Mouse (Mus musculus): ENCODE data around the gene Adamts10. TPM values are rescaled to one million over a fixed set of nuclear protein-coding genes. Genes with fewer than 3 reads are reported as not detected.

The Adamts10 gene
- total RNA-seq (2021): 10 to 100 TPM; 63.9 to 64.7 TPM

DNA sequence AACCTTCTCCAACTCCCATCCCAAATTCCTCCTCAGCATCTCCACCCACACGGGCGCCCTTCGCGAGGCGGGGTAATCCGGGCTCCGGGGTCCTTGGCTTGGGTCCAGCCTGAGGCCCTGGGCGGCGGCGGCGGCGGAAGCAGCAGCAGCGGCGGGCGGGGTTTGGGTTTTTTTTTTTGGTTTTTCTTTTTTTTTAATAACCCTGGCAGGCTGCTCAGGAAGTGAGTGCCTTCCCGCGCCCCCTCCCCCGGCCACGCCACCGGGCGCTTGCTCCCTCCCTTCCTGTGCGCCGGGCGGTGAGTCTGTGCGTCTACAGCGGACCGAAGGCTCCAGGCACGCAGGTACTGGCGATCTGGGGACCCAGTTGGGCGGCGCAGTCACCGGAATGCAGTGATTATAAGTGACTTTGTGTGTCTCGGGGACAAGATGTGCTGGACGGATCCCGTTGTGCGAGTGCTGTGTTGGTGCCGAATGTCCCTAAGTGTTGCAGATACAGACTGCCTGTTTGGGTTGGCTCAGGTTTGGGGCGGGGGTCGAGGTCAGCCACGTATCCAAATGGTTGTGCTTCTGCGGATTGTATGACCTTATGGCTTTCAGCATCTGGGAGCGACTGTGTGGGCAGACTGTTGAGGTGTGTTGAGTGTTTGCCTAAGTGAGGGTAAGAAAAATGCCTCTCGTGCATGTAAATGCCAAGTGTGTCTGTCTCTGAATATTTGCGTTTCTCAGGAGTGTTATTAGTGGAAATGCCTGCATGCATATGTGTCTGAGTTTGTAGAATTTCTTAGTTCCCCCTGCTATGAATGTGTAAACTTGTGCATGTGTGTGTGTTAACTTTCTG, at the start of gene Adamts10:
Gene Adamts10 (plus strand): TSS at position 287 of the 838 bp plus-strand sequence.
- DNase-seq: peak; percentile 85
- intact Hi-C loops (cut with DNase I): no loop called here

DNA sequence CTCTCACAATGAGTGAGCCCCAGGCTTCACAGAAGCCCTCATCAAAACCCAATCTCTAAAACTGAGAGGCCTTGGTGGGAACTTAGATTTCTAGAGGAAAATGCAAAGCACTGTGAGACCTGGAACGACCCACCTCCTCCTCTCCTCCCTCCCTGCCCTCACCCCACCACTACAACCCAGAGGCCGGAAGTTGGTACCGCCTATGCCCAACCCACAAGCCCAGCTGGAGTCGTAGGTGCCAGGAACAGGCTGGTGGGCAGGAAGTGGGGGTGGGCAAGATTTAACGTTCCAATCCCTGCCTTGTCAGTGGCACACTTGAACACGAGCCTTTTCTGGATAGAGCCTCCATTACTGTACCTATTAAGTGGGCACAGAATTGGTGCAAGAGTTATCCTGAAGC, 40.0 kb upstream of the Adamts10 start:
- intact Hi-C loops (cut with DNase I): no loop called here
- DNase-seq: no peak

DNA sequence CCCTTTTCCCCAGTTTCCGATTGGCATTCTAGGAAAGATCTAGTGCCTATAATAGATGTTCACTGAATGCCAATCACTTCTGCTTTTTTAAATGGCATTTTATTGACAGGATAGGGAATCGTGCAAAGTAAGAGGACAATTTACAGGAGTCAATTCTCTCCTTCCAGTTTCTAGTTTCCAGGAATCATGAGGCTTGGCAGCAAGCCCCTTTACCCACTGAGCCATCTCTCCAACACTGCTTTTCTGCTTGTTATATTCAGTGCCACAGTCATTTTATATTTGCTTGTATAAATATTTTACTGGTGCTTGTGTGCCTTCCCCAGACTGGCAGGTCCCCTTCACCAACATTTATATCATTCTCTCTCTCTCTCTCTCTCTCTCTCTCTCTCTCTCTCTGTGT, 36.8 kb upstream of the Adamts10 start:
- intact Hi-C loops (cut with DNase I): no loop called here
- DNase-seq: no peak

DNA sequence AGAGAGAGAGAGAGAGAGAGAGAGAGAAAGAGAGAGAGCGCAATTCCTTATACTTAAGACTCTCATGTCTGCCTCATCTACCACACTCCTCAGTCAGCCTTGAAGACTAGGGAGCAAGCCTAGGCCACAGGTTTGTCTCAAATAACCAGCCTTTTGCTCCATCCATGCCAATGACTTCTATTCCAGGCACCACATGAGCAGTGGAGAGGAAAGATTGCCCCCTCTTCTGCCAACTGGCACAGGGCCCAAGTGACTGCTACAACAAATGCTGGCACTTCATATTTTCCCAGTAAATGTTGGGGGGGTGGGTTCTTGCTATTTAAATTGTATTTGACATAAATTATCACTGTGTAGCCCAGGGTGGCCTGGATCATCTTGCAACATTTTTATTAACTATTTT, 36.4 kb upstream of the Adamts10 start:
- peak; percentile 94 for DNase-seq
- intact Hi-C loops (cut with DNase I): no loop called here

DNA sequence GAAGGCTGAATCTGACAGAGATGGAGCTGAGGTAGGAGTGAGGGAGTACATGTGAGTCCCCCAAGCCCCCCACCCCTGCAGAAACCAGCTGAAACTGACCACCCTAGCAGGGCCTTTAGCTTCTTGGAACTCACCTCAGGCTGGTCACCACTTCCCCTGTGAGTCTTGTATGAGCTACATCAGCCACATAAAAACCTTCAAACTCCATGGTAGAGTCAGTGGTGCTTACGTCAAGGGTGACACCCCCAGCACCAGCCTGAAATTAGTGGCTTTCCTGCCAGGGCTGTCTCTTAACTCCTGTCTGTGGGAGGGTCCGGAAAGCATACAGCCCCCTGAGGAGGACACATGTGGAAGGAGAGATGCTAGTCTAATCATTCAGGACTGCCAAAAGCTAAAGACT, 32.6 kb upstream of the Adamts10 start:
- DNase-seq: no peak
- intact Hi-C loops (cut with DNase I): no loop called here

DNA sequence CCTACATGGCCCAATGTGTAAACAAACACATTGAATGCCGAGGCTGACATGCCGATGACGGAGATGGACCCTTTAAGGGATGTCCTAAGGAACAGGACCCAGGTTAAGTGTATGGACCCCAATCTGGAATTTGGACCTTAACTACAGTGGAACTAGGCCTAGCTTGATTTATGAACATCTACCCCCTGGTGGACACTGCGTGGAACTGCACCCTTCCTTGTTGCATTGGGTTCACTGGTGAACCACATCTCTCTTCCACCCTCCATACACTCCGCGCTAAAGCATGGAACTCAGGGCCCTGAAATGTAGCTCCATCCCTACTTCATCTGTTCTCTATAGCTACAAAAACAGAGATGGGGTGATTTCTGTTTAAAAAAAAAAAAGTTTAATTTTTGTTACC, 30.9 kb upstream of the Adamts10 start:
- peak; percentile 34 for DNase-seq
- intact Hi-C loops (cut with DNase I): no loop called here

DNA sequence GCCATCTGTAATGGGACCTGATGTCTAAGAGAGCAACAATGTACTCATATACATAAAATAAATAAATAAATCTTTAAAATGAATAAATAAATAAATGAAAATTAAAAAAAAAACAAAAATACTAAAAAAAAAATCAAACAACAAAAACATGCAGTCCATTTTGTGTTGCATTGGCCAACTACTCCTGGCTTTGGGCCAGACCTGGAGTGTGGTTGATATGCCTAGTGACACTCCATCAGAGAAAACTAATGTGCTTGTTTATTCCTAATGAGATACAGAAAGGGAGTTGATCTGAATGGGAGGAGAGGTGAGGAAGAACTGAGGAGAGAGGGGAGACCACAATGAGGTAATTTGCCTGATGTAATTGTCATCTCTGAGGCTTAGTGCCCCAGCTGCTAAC, 29.4 kb upstream of the Adamts10 start:
- DNase-seq: peak; percentile 27
- intact Hi-C loops (cut with DNase I): no loop called here

DNA sequence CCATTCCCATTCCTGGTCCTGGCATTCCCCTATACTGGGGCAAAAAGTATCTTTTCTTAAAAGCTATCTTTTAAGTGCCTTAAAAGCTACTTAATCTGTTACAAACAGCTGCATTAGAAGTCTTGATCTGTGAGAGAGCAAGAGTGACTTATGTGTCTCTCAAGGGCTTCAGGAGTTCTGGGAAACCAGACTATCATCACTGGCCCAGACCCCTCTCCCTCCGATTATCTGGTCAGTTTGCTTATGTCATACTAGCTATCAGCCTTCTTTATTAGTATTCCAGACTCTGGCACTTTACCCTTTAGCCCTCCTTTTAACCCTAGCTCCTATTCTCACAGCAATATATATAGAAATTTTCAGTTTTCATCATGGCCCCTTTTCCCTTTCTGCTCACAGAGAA, 25.1 kb upstream of the Adamts10 start:
- intact Hi-C loops (cut with DNase I): no loop called here
- no peak for DNase-seq

DNA sequence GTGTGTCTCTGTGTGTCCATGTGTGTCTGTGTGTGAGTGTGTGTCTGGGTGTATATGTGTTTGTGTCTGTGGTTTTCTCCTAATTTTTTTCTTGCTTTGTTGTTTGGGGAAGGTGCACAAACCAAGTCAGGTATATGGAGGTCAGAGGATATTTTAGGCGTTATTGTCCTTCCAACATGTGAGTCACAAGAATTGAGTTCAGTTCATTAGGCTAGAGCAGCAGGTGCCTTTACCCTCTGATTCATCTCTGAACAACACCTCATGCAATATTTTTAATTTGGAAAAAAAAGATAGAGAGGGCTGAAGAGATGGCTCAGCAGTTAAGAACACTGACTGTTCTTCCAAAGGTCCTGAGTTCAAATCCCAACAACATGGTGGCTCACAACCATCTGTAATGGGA, 15.6 kb upstream of the Adamts10 start:
- intact Hi-C loops (cut with DNase I): no loop called here
- DNase-seq: no peak

DNA sequence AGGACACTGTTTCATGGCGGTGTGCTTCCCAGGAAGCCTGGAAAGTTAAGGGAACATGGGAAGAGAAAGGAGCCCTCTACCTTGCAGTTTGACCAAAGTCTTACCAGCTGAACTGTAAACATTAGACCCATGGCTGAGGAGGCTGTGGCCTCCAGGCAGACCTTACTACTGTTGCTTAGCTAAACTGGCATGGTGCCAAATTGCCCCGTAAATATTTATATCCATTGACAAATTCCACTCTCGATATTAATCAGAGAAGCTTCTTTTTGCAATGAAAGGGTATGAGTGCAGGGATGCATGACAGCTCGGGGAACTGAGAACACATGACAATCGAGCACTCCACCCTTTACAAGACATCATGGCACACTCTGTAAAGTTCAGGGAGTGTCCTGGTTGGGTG, 13.8 kb upstream of the Adamts10 start:
- DNase-seq: no peak
- intact Hi-C loops (cut with DNase I): no loop called here

DNA sequence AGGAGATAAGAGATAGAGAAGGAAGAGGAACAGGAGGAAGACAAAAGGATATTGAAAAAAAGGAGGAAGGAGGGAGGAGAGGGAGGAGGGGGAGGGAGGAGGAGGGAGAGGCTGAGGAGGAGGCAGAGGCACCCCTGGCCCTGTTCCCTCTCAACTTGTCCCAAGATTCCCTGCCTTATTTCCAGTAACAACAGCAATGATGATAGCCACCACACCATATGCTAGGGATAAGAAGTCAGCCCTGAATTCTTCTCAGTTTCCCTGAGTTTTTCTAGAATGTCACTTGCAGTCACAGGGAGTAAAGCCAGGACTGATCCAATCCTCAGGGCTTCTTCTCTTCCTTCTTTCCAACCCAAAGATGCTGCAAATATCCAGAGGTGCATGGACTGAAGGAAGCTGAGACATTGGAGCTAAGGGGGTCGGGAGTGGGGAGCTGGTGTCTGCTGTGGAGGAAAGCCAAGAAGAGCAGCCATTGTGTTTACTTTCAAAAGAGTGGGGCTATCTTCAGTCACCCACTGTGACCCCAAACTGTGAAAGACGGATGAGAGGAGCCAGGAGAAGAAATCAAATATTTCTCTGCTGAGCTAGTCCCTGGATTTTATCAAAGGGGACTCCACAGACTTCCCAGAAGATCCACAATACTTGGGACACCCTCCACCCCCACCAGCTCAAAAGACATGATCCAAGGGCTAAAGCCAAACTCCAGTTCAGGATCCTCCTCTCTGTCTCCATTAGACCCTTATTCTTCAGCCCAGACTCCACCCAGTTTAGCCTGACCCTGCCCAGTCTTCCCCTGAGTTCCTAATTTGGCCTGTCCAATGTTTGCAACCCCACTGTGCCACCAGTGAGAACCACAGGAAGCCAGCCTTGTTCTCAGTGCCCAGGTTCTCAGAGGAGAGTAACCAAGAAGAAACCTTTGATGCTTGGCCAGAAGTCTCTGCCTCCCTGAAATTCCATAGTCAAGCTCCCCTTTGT, 11.3 kb upstream of the Adamts10 start:
- intact Hi-C loops (cut with DNase I): no loop called here

DNA sequence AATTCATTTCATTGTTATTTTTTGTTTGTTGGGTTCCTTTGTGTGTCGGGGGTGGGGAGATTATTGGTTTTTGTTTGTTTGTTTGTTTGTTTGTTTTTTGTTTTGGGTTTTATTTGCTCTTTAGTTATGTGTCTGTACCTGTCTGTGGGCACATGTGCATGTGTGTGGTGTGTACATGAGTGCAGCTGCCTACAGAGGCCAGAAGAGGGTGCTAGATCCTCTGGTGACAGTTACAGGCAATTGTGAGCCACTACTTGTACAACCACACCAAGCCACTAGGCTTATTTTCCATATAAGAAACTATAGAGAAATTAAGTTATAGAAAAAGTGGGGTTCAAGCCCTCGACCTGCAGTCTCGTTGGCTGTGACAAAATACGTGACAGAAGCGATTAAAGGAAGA, 10.1 kb upstream of the Adamts10 start:
- intact Hi-C loops (cut with DNase I): no loop called here
- DNase-seq: no peak

More for the DNA sequence above, 11.3 kb upstream of the Adamts10 start:
- DNase-seq: no peak

DNA sequence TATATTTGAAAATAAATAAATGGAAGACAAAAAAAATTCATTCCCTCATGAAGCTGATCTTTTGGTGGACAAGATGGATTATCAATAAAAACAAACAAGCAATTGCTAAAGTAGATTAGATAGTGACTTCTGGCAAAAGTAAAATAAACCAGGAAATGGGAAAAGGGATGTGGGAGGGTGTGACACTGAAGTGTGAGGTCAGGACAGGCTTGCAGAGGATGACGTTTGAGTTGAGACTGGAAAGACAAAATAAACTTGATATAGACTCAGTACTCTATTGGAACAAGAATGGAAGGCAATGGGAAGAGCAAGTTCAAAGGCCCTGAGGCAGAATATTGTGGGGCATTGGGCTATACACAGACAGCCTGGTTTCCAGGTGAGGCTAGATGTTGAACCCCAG, 3.6 kb upstream of the Adamts10 start:
- intact Hi-C loops (cut with DNase I): no loop called here
- DNase-seq: no peak

DNA sequence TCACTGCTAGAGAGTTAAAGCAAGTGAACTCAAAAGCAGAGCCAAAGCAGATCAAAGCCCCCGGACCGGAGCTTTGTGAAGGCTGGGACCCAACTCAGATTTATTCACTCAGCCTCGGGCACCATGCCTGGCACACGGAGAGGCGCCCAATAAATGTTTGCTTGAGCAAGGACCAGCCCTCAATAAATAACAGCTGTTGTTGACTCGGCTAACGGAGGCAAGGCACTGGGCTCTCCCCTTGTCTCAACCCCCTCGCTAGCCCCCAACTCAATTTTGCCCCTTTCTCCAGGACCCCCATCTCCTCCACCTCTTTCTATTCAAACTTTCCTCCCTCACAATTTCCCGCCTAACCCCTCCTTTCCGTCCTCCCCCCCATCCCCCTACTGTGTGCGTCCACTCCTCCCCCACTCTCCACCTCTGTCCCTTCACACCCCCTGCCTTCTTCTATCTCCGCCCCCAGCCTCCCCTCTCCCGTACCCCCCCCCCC, 530 bp upstream of the Adamts10 start:
- intact Hi-C loops (cut with DNase I): no loop called here
- peak; percentile 50 for DNase-seq

DNA sequence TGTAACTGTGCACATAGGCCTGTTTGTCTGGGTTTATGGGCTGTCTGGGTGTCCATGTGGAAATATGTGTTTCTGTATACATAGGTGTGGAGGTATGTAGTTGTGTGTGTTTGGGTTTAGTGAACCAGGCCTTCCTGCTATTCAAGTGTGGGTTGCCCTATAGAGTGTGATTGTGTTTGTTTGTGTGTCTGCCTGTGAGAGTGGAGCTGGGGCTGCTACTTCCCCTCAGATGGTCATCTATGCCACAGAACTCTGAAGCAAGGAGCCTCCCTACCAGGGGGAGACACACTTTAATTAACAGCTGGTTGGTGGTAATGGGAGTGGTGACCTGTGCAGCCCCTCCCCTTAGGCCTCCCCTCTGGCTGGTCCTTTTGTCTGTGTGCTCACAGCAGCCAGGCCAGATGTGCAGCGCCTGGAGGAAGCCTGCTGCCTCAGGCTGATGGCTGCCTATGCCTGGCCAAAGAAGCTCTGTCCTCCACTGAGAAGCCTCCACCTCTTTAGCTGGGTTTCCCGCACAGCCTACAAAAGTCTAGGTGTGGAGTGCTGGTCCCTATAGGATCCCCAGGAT, 886 bp downstream of the Adamts10 start:
- intact Hi-C loops (cut with DNase I): no loop called here
- DNase-seq: no peak

DNA sequence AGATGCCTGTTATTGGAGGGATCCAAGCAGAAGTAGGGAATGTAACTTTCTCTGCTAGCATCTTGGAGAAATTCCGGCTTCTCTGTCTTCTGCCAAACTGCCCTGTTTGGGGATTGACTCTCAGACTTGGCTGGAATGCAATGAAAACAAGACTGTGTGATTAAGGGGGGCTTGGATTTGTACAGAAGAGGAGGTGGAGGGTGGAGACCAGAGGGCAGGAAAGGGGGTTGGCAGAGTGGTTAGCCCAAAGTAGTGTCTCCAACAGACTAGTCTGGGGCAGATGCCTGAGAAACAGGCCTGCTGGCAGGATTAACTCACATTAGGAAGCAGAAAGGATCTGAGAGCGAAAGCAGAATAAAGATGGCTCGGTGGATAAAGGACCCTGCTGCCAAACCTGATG, 2.5 kb downstream of the Adamts10 start:
- DNase-seq: no peak
- intact Hi-C loops (cut with DNase I): no loop called here

DNA sequence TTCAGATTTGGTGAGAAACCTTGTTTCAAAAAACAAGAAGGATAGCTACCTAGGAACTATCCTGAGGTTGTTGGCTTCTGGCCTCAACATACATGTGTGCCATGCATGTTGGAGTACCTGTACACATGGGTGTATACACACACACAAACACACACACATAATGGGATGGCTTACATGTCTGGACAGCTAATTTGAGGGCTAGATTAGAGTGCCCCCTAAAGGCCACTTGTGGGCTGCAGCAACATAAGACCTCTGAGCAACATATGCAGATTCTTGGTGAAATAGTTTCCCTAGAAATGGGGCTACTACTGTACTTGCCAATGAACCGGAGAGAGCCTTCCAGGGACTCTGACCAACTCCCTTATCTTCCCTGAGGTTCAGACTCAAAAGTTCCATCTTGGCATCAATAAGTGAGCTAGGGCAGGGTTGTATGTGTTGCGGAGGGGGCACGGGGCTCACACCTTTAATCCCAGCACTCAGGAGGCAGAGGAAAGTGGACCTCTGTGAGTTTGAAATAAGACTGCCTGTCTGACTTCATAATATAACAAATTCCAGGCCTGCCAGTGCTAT, 15.2 kb downstream of the Adamts10 start:
- DNase-seq: peak; percentile 54
- intact Hi-C loops (cut with DNase I): loop anchor here (5.0 kb wide), 1 partner anchor 97 kb away; no protein-coding TSS in a partner anchor

DNA sequence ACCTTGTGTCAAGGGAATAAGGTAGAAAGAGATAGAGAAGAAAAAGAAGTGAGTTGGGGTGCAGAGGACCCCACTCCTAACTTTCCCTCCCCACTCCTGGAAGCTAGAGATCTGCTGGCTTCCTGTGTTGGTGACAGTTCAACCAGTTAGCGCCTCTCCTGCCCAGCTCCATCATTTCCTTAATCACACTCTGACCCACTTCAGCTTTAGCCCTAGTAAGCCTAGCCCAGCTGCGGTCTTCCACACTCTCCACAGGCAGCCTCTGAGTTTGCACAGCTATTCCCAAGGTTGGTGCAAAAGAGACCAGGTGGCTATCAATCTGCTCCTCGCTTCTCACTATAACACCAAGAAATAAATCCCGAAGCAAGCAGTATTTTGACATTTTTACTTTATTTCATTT, 15.9 kb downstream of the Adamts10 start:
- no peak for DNase-seq
- intact Hi-C loops (cut with DNase I): loop anchor here (5.0 kb wide), 1 partner anchor 98 kb away; no protein-coding TSS in a partner anchor

DNA sequence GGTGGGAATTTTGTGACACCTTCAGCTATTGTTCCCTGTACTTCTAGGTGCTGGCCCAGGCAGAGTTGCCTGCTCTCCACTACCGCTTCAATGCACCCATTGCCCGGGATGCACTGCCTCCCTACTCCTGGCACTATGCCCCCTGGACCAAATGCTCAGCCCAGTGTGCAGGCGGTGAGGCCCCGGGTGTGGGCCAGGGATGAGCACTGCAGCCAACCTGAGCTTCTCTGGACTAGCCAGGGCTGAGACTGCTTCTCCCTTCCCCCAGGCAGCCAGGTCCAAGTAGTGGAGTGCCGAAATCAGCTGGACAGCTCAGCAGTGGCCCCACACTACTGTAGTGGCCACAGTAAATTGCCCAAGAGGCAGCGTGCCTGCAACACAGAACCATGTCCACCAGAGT, 25.2 kb downstream of the Adamts10 start:
- intact Hi-C loops (cut with DNase I): no loop called here

DNA sequence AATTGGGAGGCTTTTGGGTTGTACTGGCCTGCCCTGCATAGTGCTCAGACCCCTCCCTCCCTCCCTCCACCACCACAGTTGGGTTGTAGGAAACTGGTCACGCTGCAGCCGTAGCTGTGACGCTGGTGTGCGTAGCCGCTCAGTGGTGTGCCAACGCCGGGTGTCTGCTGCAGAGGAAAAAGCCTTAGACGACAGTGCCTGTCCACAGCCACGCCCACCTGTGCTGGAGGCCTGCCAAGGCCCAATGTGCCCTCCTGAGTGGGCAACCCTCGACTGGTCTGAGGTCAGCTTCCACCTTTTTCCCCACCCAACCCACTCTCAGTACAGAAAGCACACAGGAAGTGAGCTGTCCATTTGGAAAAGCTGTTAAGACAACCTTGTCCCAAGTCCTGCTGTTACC, 26.4 kb downstream of the Adamts10 start:
- DNase-seq: no peak
- intact Hi-C loops (cut with DNase I): no loop called here

More for the DNA sequence above, 25.2 kb downstream of the Adamts10 start:
- no peak for DNase-seq

DNA sequence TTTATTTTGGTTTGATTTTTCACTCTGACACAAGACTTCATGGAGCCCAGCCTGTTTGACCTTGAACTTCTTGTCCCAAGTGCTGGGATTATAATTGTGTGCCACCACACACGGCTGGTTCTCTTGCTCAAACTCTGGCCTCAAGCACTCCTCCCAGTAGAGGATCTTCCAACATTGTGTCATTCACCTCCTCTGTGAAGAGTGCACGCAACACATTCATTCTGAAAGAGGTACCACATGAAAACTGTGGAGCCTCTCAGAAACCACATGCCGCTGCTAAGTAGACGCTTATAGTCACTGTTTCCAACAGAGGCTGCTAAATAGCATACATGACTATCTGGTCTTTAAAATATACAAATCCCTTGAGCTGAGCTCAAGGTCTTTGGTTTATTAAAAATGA, 28.1 kb downstream of the Adamts10 start:
- DNase-seq: no peak
- intact Hi-C loops (cut with DNase I): no loop called here
